Mouse (Mus musculus) E14TG2a.4 (cell line): ENCODE data around the gene Dppa5a.

Experiments
- CTCF ChIP-seq: conservative IDR thresholded peaks from 2 replicates; pipeline ENCODE4 v1.5.1; 2014; ENCODE audit warnings: low read length
- NANOG ChIP-seq: IDR thresholded peaks from 2 replicates; pipeline ENCODE4 v1.6.1; 2014; ENCODE audit warnings: borderline replicate concordance, low read length, mixed read lengths
- POU5F1 ChIP-seq: IDR thresholded peaks from 2 replicates; pipeline ENCODE4 v1.6.1; 2014; ENCODE audit warnings: low read length, borderline replicate concordance

GRCm38 (mm10) chr9:78360484-78360872 is 7.5 kb downstream of the Dppa5a start:
- TF ChIP-seq CTCF = no peak
- TF ChIP-seq POU5F1 = peak; percentile 71; the same call in 1 of the 2 replicates
- TF ChIP-seq NANOG = no peak
